Mouse (Mus musculus): ENCODE data around the gene Snrnp48.

DNA sequence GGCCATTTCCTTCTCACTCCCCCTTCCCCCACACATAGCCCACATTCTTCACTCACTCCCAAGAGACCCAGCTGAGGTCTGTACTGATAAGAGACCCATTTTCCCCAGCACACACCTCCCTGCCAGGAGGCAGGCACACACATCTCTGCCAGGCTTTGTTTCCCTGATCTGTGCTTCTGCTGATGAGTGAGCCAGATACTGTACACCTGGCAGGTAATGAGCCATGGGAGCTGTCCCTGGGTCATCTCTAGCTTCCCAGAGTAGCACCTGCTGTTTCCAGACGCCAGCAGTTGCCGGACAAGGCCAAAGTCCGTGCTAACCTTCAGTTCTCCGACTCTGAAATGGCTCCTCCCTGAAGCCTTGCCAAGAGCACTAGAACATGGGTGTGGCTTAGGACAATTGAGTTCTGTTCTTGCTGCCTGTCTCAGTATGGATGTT lies 34.0 kb upstream of the Snrnp48 start:
- TF ChIP-seq CTCF (IDR thresholded peaks at IDR 0.05; ENCODE audit: low read depth), result no peak
- TF ChIP-seq EP300 (IDR thresholded peaks at IDR 0.05; ENCODE audit: low read depth), result no peak

Data from liver, embryonic 14.5 days (tissue).